Mouse (Mus musculus) megakaryocyte, embryonic 14.5 days (primary cell): ENCODE results near the gene Polr2a.

Experiments used
- FLI1 ChIP-seq: IDR thresholded peaks from 2 replicates; pipeline ENCODE4 v1.6.1; 2012; ENCODE audit warnings: low read length, inconsistent platforms, mixed read lengths
- GATA1 ChIP-seq: IDR thresholded peaks from 3 replicates; pipeline ENCODE4 v1.6.1; 2012; ENCODE audit warnings: mixed read lengths, low read length, inconsistent platforms, borderline replicate concordance

GRCm38 (mm10) chr11:69758090-69758456 lies 364 bp downstream of the Polr2a start:
- no peak for TF ChIP-seq GATA1
- TF ChIP-seq FLI1: no peak
